Mouse (Mus musculus) forebrain, embryonic 12.5 days (tissue): ENCODE data around the gene Taf8. TPM values are rescaled to one million over a fixed set of nuclear protein-coding genes. Genes with fewer than 3 reads are reported as not detected.
"Not testable (repeated sequence)": the region's sequence is repeated elsewhere in the genome, so short reads cannot be mapped to it uniquely, and the experiment has no call there.

Source experiments
- ATAC-seq: fragments of 200-750 bp; cut with Nextera tagmentation; 2 replicates; pipeline ENCODE4 v1.8.0; 2017; ENCODE audit warnings: moderate TSS enrichment; ENCODE audit not compliant: low FRiP score
- H3K27ac ChIP-seq: fragments of 300-500 bp; sonication (generic); 2 replicates; pipeline ENCODE4 v1.5.1; 2016; ENCODE audit warnings: mild to moderate bottlenecking
- H3K27me3 ChIP-seq: fragments of 300-500 bp; sonication (generic); 2 replicates; pipeline ENCODE4 v1.6.1; 2016; ENCODE audit warnings: mild to moderate bottlenecking
- H3K36me3 ChIP-seq: fragments of 300-500 bp; sonication (generic); replicated peaks from 2 replicates; pipeline ENCODE4 v1.6.1; 2016; ENCODE audit warnings: mild to moderate bottlenecking
- H3K4me1 ChIP-seq: fragments of 300-500 bp; sonication (generic); 2 replicates; pipeline ENCODE4 v1.6.1; 2016
- H3K4me2 ChIP-seq: fragments of 300-500 bp; sonication (generic); 2 replicates; pipeline ENCODE4 v1.6.1; 2016; ENCODE audit warnings: mild to moderate bottlenecking, moderate library complexity
- H3K4me3 ChIP-seq: fragments of 300-500 bp; sonication (generic); replicated peaks from 2 replicates; pipeline ENCODE4 v1.5.1; 2016; ENCODE audit warnings: mild to moderate bottlenecking
- H3K9ac ChIP-seq: fragments of 300-500 bp; sonication (generic); 2 replicates; pipeline ENCODE4 v1.6.1; 2016; ENCODE audit warnings: mild to moderate bottlenecking
- H3K9me3 ChIP-seq: fragments of 300-500 bp; sonication (generic); 2 replicates; pipeline ENCODE4 v1.6.1; 2016
- WGBS: fragments of 180-500 bp; shearing (Covaris S2); methylation state at CpG from one replicate; pipeline ENCODE4 v1.1.7; 2016; 5-methylcytosine and 5-hydroxymethylcytosine counted together
- polyA plus RNA-seq: library from polyadenylated mRNA; unstranded; fragments of >200 nt; fragmentation: Nextera tagmentation; extraction: Ambion mirVana; gene quantifications from 2 replicates; pipeline ENCODE4 v1.2.1, GENCODE M21; 2016

Taf8 gene
- polyA plus RNA-seq, 1 experiment from 2014 or later: 31.1 TPM

DNA sequence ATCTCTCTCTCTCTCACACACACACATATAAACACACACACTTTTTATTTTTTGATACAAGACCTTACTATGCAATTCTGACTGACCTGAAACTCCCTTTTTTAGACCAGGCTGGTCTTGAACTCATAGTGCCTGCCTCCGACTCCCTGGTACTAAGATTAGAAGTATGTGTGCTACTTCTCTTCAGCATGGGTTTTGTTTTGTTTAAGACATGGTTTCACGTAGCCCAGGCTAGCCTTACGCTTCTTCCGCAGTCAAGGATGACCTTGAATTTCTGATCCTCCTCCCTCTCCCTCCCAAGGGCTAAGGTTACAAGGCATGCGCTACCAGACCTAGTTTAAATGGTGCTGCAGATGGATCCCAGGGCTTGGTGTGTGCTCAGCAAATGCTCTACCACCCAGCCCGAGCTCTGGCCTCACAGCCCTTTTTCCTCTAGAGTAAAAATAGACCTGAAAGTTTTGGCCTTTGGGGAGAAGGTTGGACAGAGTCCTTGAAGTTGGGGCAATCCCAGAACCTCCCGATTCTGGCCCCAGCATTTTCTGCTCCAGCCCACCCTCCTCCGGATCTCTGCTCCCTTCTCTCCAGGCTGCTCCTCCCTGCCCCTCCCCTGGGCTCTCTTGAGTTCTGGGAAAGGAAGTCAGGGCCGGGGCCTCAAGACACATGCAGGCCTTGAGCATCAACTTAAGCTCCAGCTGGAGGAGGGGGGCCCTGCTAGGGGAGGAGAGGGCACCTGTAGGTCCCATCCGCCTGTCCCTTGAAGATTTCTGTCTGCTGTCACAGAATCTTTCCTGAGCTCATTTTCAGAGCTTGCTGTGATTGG lies 11.1 kb upstream of the Taf8 start:
- no peaks in the 10 kb centered on the region for H3K36me3 ChIP-seq
- no peak overlapping the region for H3K4me2 ChIP-seq
- WGBS: 79% methylated on average over 10 of the region's 10 CpGs
- no peaks in the 10 kb centered on the region for H3K27me3 ChIP-seq
- peaks cover 15% of the 10 kb centered on the region for H3K4me1 ChIP-seq
- no peak for ATAC-seq
- no peak overlapping the region; the same call in 1 of the 2 replicates for H3K9ac ChIP-seq
- no peak overlapping the region for H3K27ac ChIP-seq
- no peak overlapping the region for H3K4me3 ChIP-seq
- H3K9me3 ChIP-seq: no peaks in the 10 kb centered on the region

- 19% methylated on average over 25 of the region's 25 CpGs for WGBS
- Histone ChIP-seq H3K4me3 (0 out of 2 replicates have a peak overlapping the region, but pooled peaks have one; percentile 4), H3K9me3 (no peaks in the 10 kb centered on the region), H3K36me3 (no peaks in the 10 kb centered on the region), H3K4me2 (peak overlapping the region; percentile 39), H3K4me1 (peaks cover 10% of the 10 kb centered on the region), H3K27ac (peak overlapping the region; percentile 38), H3K27me3 (no peaks in the 10 kb centered on the region), H3K9ac (no peak overlapping the region)
- peak; percentile 93 for ATAC-seq
Measured at GRCm38 (mm10) chr17:47511111-47512020, 9.3 kb upstream of the Taf8 start.

DNA sequence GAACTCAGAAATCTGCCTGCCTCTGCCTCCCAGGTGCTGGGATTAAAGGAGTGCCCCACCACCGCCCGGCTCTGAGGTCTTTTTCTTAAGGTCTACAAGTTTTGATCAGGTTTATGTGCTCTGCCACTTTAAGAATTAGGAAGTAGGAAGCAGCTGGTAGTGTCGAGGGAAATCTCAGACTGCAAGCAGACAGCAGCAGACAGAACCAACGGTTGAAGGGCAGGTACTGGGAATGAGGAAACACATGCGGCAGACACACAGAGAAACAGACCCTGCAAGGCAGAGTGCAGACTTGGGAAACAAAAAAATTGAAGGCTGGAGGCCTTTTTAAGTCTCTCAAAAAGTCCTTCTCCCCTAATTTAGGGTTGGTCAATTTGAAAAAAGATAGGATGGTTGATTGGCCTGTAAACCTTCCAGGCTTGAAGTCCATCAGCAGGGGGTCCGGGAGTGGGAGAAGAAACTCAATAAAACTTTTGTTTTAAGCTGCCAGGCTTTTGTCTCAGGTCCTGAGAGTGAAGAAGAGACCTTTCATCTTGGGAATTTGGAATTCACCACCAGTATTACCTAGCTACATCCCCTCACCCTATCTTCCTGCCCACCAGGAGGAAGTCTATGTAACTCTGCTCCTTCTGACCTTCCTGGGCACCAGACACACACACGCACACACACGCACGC lies 7.1 kb upstream of the Taf8 start:
- WGBS: 57% methylated on average over 9 of the region's 9 CpGs
- Histone ChIP-seq H3K9ac (no peak overlapping the region), H3K36me3 (no peaks in the 10 kb centered on the region), H3K4me3 (no peak overlapping the region), H3K27me3 (no peaks in the 10 kb centered on the region), H3K27ac (no peak overlapping the region), H3K4me1 (peaks cover 21% of the 10 kb centered on the region), H3K4me2 (no peak overlapping the region), H3K9me3 (no peaks in the 10 kb centered on the region)
- ATAC-seq: no peak

- Histone ChIP-seq H3K9ac (no peak overlapping the region), H3K9me3 (no peaks in the 10 kb centered on the region), H3K27ac (no peak overlapping the region), H3K36me3 (no peaks in the 10 kb centered on the region), H3K27me3 (no peaks in the 10 kb centered on the region), H3K4me3 (no peak overlapping the region), H3K4me2 (no peak overlapping the region), H3K4me1 (peaks cover 21% of the 10 kb centered on the region)
- 55% methylated on average over 12 of the region's 12 CpGs for WGBS
- no peak for ATAC-seq
Measured at GRCm38 (mm10) chr17:47508012-47508608, 6.0 kb upstream of the Taf8 start.

- no peak overlapping the region for H3K4me2 ChIP-seq
- no peak overlapping the region for H3K9ac ChIP-seq
- no peaks in the 10 kb centered on the region for H3K36me3 ChIP-seq
- no peaks in the 10 kb centered on the region for H3K9me3 ChIP-seq
- no peak for ATAC-seq
- H3K4me3 ChIP-seq: no peak overlapping the region
- WGBS: 86% methylated on average over 2 of the region's 2 CpGs
- peaks cover 21% of the 10 kb centered on the region for H3K4me1 ChIP-seq
- no peak overlapping the region for H3K27ac ChIP-seq
- no peaks in the 10 kb centered on the region for H3K27me3 ChIP-seq
Measured at GRCm38 (mm10) chr17:47507523-47507922, 5.4 kb upstream of the Taf8 start.

DNA sequence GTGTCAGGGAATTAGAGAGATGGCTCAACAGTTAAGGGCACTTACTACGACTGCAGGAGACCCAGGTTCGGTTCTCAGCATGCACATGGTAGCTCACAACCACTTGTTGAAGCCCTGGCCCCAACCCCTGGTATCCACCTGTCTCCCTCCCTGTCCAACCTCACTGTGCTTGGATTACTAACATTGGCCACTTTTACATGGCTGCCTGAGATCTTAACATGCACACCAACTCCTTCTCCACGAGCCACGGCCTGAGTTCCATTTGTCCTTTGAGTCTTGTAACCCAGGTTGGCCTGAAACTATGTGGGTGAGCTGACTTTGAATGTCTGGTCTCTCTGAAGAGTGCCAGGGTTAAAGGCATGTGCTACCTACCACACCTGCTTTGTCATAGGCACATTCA lies 4.6 kb upstream of the Taf8 start:
- H3K9me3 ChIP-seq: no peaks in the 10 kb centered on the region
- H3K4me2 ChIP-seq: no peak overlapping the region
- WGBS: 91% methylated on average over 4 of the region's 4 CpGs
- ATAC-seq: no peak
- no peaks in the 10 kb centered on the region for H3K27me3 ChIP-seq
- no peak overlapping the region for H3K9ac ChIP-seq
- H3K27ac ChIP-seq: no peak overlapping the region
- H3K4me1 ChIP-seq: peaks cover 25% of the 10 kb centered on the region
- H3K36me3 ChIP-seq: no peaks in the 10 kb centered on the region
- no peak overlapping the region for H3K4me3 ChIP-seq

DNA sequence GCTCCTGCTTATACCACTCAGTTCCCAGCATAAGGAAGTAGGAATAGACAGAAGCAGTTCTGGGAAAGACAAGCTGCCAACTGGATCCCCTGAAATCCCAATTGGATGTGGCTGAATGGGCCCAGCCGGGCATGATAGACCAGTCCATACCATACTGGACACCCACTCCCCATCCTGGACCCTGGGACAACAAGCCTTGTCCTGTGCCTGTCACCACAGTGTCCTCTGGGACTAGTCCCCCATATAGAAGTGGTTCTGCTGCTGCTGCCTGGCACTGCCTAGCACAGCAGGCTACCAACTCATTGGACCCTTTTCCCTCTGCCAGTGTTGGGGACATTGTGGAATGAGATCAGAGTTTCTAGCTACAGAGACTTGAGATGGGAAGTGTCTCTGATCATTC lies 4.0 kb upstream of the Taf8 start:
- no peak for ATAC-seq
- H3K4me3 ChIP-seq: no peak overlapping the region
- no peak overlapping the region for H3K9ac ChIP-seq
- no peaks in the 10 kb centered on the region for H3K36me3 ChIP-seq
- peaks cover 26% of the 10 kb centered on the region for H3K4me1 ChIP-seq
- no peaks in the 10 kb centered on the region for H3K27me3 ChIP-seq
- WGBS: 78% methylated on average over 1 of the region's 1 CpGs
- H3K9me3 ChIP-seq: no peaks in the 10 kb centered on the region
- H3K4me2 ChIP-seq: no peak overlapping the region
- no peak overlapping the region for H3K27ac ChIP-seq

DNA sequence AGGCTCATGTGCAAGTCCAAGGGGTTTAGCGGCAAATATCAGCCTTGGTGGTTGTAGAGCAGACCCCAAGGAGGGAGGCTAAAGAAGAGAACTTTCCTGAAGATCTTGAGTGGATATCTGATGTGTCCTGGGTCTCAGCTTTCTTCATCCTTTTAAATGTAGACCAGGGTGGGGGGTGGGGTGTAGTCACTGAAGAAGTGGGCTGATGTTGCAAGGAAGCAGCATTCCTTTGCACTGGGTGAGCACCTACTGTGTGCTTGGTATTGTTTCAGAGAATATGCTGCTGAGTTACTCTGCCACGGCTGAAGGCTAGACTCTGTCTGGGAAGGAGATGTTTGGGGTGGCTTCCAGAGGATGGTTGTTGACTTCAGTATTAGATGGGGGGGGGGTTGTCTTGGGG lies 3.5 kb upstream of the Taf8 start:
- Histone ChIP-seq H3K9me3 (no peaks in the 10 kb centered on the region), H3K36me3 (no peaks in the 10 kb centered on the region), H3K4me2 (no peak overlapping the region), H3K9ac (no peak overlapping the region), H3K4me1 (peaks cover 28% of the 10 kb centered on the region), H3K4me3 (no peak overlapping the region), H3K27me3 (no peaks in the 10 kb centered on the region), H3K27ac (no peak overlapping the region)
- no peak for ATAC-seq
- WGBS: 67% methylated on average over 2 of the region's 2 CpGs

GRCm38 (mm10) chr17:47504941-47505346 lies 2.9 kb upstream of the Taf8 start, which contains the start of gene Ccnd3:
Ccnd3 (plus strand) TSS chr17:47505051.
- Histone ChIP-seq H3K27ac (no peak within 1 kb of the TSS), H3K4me3 (peak within 1 kb of the TSS; percentile 31), H3K4me2 (peak within 1 kb of the TSS; percentile 62), H3K27me3 (no peaks in the 10 kb centered on the region), H3K36me3 (0 out of 2 replicates have a peak, but pooled peaks cover 3% of the 10 kb centered on the region), H3K4me1 (peaks cover 28% of the 10 kb centered on the region), H3K9ac (peak within 1 kb of the TSS; percentile 44), H3K9me3 (no peaks in the 10 kb centered on the region)
- ATAC-seq: no peak
- 1% methylated on average over 22 of the region's 22 CpGs for WGBS

- peaks cover 28% of the 10 kb centered on the region for H3K4me1 ChIP-seq
- peaks cover 7% of the 10 kb centered on the region for H3K36me3 ChIP-seq
- H3K9me3 ChIP-seq: no peaks in the 10 kb centered on the region
- peak overlapping the region; percentile 62 for H3K4me2 ChIP-seq
- H3K27me3 ChIP-seq: no peaks in the 10 kb centered on the region
- H3K9ac ChIP-seq: no peak overlapping the region
- no peak overlapping the region for H3K4me3 ChIP-seq
- ATAC-seq: no peak
- WGBS: 78% methylated on average over 5 of the region's 5 CpGs
- H3K27ac ChIP-seq: no peak overlapping the region
Measured at GRCm38 (mm10) chr17:47504228-47504627, 2.1 kb upstream of the Taf8 start.

GRCm38 (mm10) chr17:47503689-47504088 lies 1.6 kb upstream of the Taf8 start:
- no peak overlapping the region for H3K27ac ChIP-seq
- peaks cover 12% of the 10 kb centered on the region for H3K36me3 ChIP-seq
- H3K27me3 ChIP-seq: no peaks in the 10 kb centered on the region
- no peak overlapping the region for H3K9ac ChIP-seq
- no peak for ATAC-seq
- no peak overlapping the region for H3K4me3 ChIP-seq
- no peak overlapping the region for H3K4me2 ChIP-seq
- peaks cover 28% of the 10 kb centered on the region for H3K4me1 ChIP-seq
- H3K9me3 ChIP-seq: no peaks in the 10 kb centered on the region

DNA sequence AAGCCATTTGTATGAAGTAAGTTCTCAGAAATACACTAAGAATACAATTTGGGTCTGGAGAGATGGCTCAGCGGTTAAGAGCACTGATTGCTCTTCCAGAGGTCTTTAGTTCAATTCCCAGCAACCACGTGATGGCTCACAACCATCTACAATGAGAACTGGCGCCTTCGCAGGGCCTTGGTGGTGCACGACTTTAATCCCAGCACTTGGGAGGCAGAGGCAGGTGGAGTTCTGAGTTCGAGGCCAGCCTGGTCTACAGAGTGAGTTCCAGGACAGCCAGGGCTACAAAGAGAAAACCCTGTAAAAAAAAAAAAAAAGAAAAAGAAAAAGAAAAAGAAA lies 584 bp upstream of the Taf8 start:
- peaks cover 20% of the 10 kb centered on the region for H3K36me3 ChIP-seq
- WGBS: 81% methylated on average over 6 of the region's 6 CpGs
- H3K27ac ChIP-seq, ATAC-seq, H3K4me3 ChIP-seq, H3K27me3 ChIP-seq, H3K9me3 ChIP-seq, H3K4me2 ChIP-seq, H3K9ac ChIP-seq: not testable (repeated sequence)
- peaks cover 22% of the 10 kb centered on the region for H3K4me1 ChIP-seq
